Mouse (Mus musculus) stomach, postnatal 0 days (tissue): ENCODE data around the gene Caml.

Source experiments
- CTCF ChIP-seq: IDR thresholded peaks from 2 replicates; pipeline ENCODE4 v1.5.1; 2016; ENCODE audit warnings: antibody characterized with exemption, low read depth, mild to moderate bottlenecking, moderate library complexity
- EP300 ChIP-seq: optimal IDR thresholded peaks from 2 replicates; pipeline ENCODE3; 2016; ENCODE audit warnings: antibody characterized with exemption

- TF ChIP-seq CTCF (no peak), EP300 (no peak)
These were observed 27.4 kb upstream of the Caml start for GRCm38 (mm10) chr13:55595375-55595774.
